Mouse (Mus musculus) heart, postnatal 0 days (tissue): Measurements from ENCODE around the gene Lce1e. TPM values are rescaled to one million over a fixed set of nuclear protein-coding genes. Genes with fewer than 3 reads are reported as not detected.

Experiments used
- ATAC-seq: fragments of 200-750 bp; cut with Nextera tagmentation; 2 replicates; pipeline ENCODE4 v1.8.0; 2017; ENCODE audit warnings: low read depth, moderate number of reproducible peaks, moderate library complexity; ENCODE audit not compliant: insufficient read depth
- DNase-seq: peaks from one replicate; pipeline ENCODE4 v3.0.0-alpha.2; 2016; ENCODE audit warnings: low spot score
- H3K27ac ChIP-seq: fragments of 300-500 bp; sonication (generic); 2 replicates; pipeline ENCODE4 v1.5.1; 2014; ENCODE audit warnings: low read depth, mild to moderate bottlenecking
- H3K27me3 ChIP-seq: fragments of 300-500 bp; sonication (generic); 2 replicates; pipeline ENCODE4 v1.6.1; 2014; ENCODE audit warnings: low read length, mixed read lengths; ENCODE audit not compliant: control insufficient read depth, insufficient read depth
- H3K36me3 ChIP-seq: fragments of 300-500 bp; sonication (generic); replicated peaks from 2 replicates; pipeline ENCODE4 v1.6.1; 2014; ENCODE audit warnings: low read length, mixed read lengths; ENCODE audit not compliant: control insufficient read depth, insufficient read depth
- H3K4me1 ChIP-seq: fragments of 300-500 bp; sonication (generic); 2 replicates; pipeline ENCODE4 v1.6.1; 2014; ENCODE audit warnings: antibody characterized with exemption; ENCODE audit not compliant: control insufficient read depth, insufficient read depth
- H3K4me2 ChIP-seq: fragments of 300-500 bp; sonication (generic); 2 replicates; pipeline ENCODE4 v1.6.1; 2014; ENCODE audit warnings: low read depth, mild to moderate bottlenecking, low read length, moderate library complexity
- H3K4me3 ChIP-seq: fragments of 300-500 bp; sonication (generic); 2 replicates; pipeline ENCODE4 v1.5.1; 2014; ENCODE audit warnings: low read depth, low read length
- H3K9ac ChIP-seq: fragments of 300-500 bp; sonication (generic); replicated peaks from 2 replicates; pipeline ENCODE4 v1.6.1; 2014; ENCODE audit warnings: low read depth, low read length, mixed read lengths
- H3K9me3 ChIP-seq: fragments of 300-500 bp; sonication (generic); replicated peaks from 2 replicates; pipeline ENCODE4 v1.6.1; 2016; ENCODE audit warnings: low read length; ENCODE audit not compliant: control insufficient read depth
- CTCF ChIP-seq: IDR thresholded peaks from 2 replicates; pipeline ENCODE4 v1.5.1; 2016; ENCODE audit warnings: antibody characterized with exemption, control low read depth, low read depth
- EP300 ChIP-seq: IDR thresholded peaks from 2 replicates; pipeline ENCODE4 v1.6.1; 2016; ENCODE audit warnings: antibody characterized with exemption, low read depth
- polyA plus RNA-seq: library from polyadenylated mRNA; unstranded; fragments of >200 nt; fragmentation: Nextera tagmentation; extraction: Ambion mirVana; gene quantifications from 2 replicates; pipeline ENCODE4 v1.2.1, GENCODE M21; 2015
- total RNA-seq: library from RNA; depleted of rRNA; stranded (reverse); fragments of >200 nt; gene quantifications from 2 replicates; pipeline ENCODE4 v1.2.3, GENCODE M21; 2014; ENCODE audit warnings: low replicate concordance; rRNA removed

Lce1e gene
- total and polyA plus RNA-seq, 2 experiments from 2014 or later, result not detected

GRCm38 (mm10) chr3:92670215-92670614, 38.7 kb downstream of the Lce1e start, which contains the start of gene Lce1a2:
Lce1a2 (minus strand) TSS chr3:92670315.
- Histone ChIP-seq H3K27me3 (no peaks in the 10 kb centered on the region), H3K4me3 (no peak within 1 kb of the TSS), H3K4me2 (no peak within 1 kb of the TSS), H3K4me1 (no peaks in the 10 kb centered on the region), H3K9me3 (no peaks in the 10 kb centered on the region), H3K9ac (no peak within 1 kb of the TSS), H3K36me3 (no peaks in the 10 kb centered on the region), H3K27ac (no peak within 1 kb of the TSS)
- DNase-seq (no peak), ATAC-seq (no peak)
- TF ChIP-seq EP300, result no peak
- TF ChIP-seq CTCF, result no peak

Other genes starting within 250 kb of the Lce1e start
- 44.3 TPM in 1 of 2 replicates, not detected in the other for gene Sprr1a, start 223.2 kb downstream of the Lce1e start, total RNA-seq
- 0.19 TPM in 2 replicates for gene Sprr1a, start 223.2 kb downstream of the Lce1e start, polyA plus RNA-seq
- not detected in 2 replicates for gene Sprr4, start 208.6 kb downstream of the Lce1e start, total RNA-seq
- not detected in 2 replicates for gene Sprr4, start 208.6 kb downstream of the Lce1e start, polyA plus RNA-seq
- gene 2310046K23Rik, start 174.6 kb downstream of the Lce1e start, total RNA-seq, result not detected in 2 replicates
- not detected in 2 replicates for gene 2310046K23Rik, start 174.6 kb downstream of the Lce1e start, polyA plus RNA-seq
- gene Ivl, start 135.3 kb downstream of the Lce1e start, total RNA-seq, result 6.4 TPM in 1 of 2 replicates, not detected in the other
- gene Ivl, start 135.3 kb downstream of the Lce1e start, polyA plus RNA-seq, result not detected in 2 replicates
- gene Smcp, start 120.1 kb downstream of the Lce1e start, total RNA-seq, result not detected in 2 replicates
- not detected in 2 replicates for gene Smcp, start 120.1 kb downstream of the Lce1e start, polyA plus RNA-seq
- gene 2210017I01Rik, start 101.6 kb downstream of the Lce1e start, total RNA-seq, result not detected in 2 replicates
- gene 2210017I01Rik, start 101.6 kb downstream of the Lce1e start, polyA plus RNA-seq, result not detected in 2 replicates
- not detected in 2 replicates for gene Lce6a, start 87.4 kb downstream of the Lce1e start, total RNA-seq
- gene Lce6a, start 87.4 kb downstream of the Lce1e start, polyA plus RNA-seq, result not detected in 2 replicates
- gene Lce1a1, start 60.8 kb downstream of the Lce1e start, total RNA-seq, result not detected in 2 replicates
- not detected in 2 replicates for gene Lce1a1, start 60.8 kb downstream of the Lce1e start, polyA plus RNA-seq
- not detected in 2 replicates for gene Lce1b, start 52.1 kb downstream of the Lce1e start, total RNA-seq
- not detected in 2 replicates for gene Lce1b, start 52.1 kb downstream of the Lce1e start, polyA plus RNA-seq
- gene Lce1a2, start 38.8 kb downstream of the Lce1e start, total RNA-seq, result not detected in 2 replicates
- gene Lce1a2, start 38.8 kb downstream of the Lce1e start, polyA plus RNA-seq, result not detected in 2 replicates
- gene Lce1c, start 29.8 kb downstream of the Lce1e start, total RNA-seq, result not detected in 2 replicates
- not detected in 2 replicates for gene Lce1c, start 29.8 kb downstream of the Lce1e start, polyA plus RNA-seq
- gene Lce1d, start 21.9 kb downstream of the Lce1e start, total RNA-seq, result not detected in 2 replicates
- gene Lce1d, start 21.9 kb downstream of the Lce1e start, polyA plus RNA-seq, result not detected in 2 replicates
- gene Lce1f, start 11.3 kb upstream of the Lce1e start, total RNA-seq, result not detected in 2 replicates
- gene Lce1f, start 11.3 kb upstream of the Lce1e start, polyA plus RNA-seq, result not detected in 2 replicates
- gene Gm38119, start 30.0 kb upstream of the Lce1e start, total RNA-seq, result not detected in 2 replicates
- gene Gm38119, start 30.0 kb upstream of the Lce1e start, polyA plus RNA-seq, result not detected in 2 replicates
- gene Lce1g, start 43.3 kb upstream of the Lce1e start, total RNA-seq, result not detected in 2 replicates
- not detected in 2 replicates for gene Lce1g, start 43.3 kb upstream of the Lce1e start, polyA plus RNA-seq
- gene Lce1h, start 56.0 kb upstream of the Lce1e start, total RNA-seq, result not detected in 2 replicates
- not detected in 2 replicates for gene Lce1h, start 56.0 kb upstream of the Lce1e start, polyA plus RNA-seq
- not detected in 2 replicates for gene Lce1i, start 69.8 kb upstream of the Lce1e start, total RNA-seq
- gene Lce1i, start 69.8 kb upstream of the Lce1e start, polyA plus RNA-seq, result not detected in 2 replicates
- gene Lce1j, start 81.4 kb upstream of the Lce1e start, total RNA-seq, result not detected in 2 replicates
- not detected in 2 replicates for gene Lce1j, start 81.4 kb upstream of the Lce1e start, polyA plus RNA-seq
- gene Lce1k, start 98.8 kb upstream of the Lce1e start, total RNA-seq, result not detected in 2 replicates
- not detected in 2 replicates for gene Lce1k, start 98.8 kb upstream of the Lce1e start, polyA plus RNA-seq
- not detected in 2 replicates for gene Kprp, start 118.2 kb upstream of the Lce1e start, total RNA-seq
- gene Kprp, start 118.2 kb upstream of the Lce1e start, polyA plus RNA-seq, result not detected in 2 replicates
- gene Lce1l, start 142.2 kb upstream of the Lce1e start, total RNA-seq, result not detected in 2 replicates
- not detected in 2 replicates for gene Lce1l, start 142.2 kb upstream of the Lce1e start, polyA plus RNA-seq
- not detected in 2 replicates for gene 2310050C09Rik, start 161.1 kb upstream of the Lce1e start, total RNA-seq
- not detected in 2 replicates for gene 2310050C09Rik, start 161.1 kb upstream of the Lce1e start, polyA plus RNA-seq
- gene Lce3a, start 217.2 kb upstream of the Lce1e start, total RNA-seq, result not detected in 2 replicates
- not detected in 2 replicates for gene Lce3a, start 217.2 kb upstream of the Lce1e start, polyA plus RNA-seq
- gene Lce3b, start 223.9 kb upstream of the Lce1e start, total RNA-seq, result not detected in 2 replicates
- gene Lce3b, start 223.9 kb upstream of the Lce1e start, polyA plus RNA-seq, result not detected in 2 replicates
- gene Lce3c, start 235.4 kb upstream of the Lce1e start, total RNA-seq, result not detected in 2 replicates
- not detected in 2 replicates for gene Lce3c, start 235.4 kb upstream of the Lce1e start, polyA plus RNA-seq
- gene Lce3d, start 248.3 kb upstream of the Lce1e start, total RNA-seq, result not detected in 2 replicates
- not detected in 2 replicates for gene Lce3d, start 248.3 kb upstream of the Lce1e start, polyA plus RNA-seq